In genomic region chr6:94165951-94166350, GRCm38 (mm10) we compare ENCODE assay signal across 11 mouse cellular contexts.
A peak's percentile ranks its signal among the peaks of the same experiment; 100 is the strongest.
DNase-seq lines count a peak whose midpoint lies in the region; ATAC-seq and TF ChIP-seq lines count a peak whose summit lies in the region.
"Had no signal": no experiment of that assay in that cellular context is flagged by ENCODE, and none has a peak within 500 bp of the region (broad histone marks: within the 10 kb centered on the region; RNA-seq: fewer than 3 reads in every experiment).

No protein-coding gene starts in this region.

- WGBS in kidney, embryonic 15.5 days: 94% methylated on average over 1 of the region's 1 CpGs

- CTCF ChIA-PET in Patski (lab: Charles Lee): interaction anchor here (0.9 to 1.2 kb wide), 2 partner anchors 11 to 61 kb away, joined by 3 read pairs; no protein-coding TSS in a partner anchor

- peaks cover 44% of the 10 kb centered on the region for H3K4me1 ChIP-seq in kidney, embryonic 15.5 days

- DNase-seq in kidney, postnatal 14 days: no peak
- no peak for DNase-seq in Patski (ENCODE audit: low read depth, low spot score)
- peak; percentile 74 to 85 for DNase-seq in adrenal gland, postnatal 36 days
- DNase-seq in frontal cortex, postnatal 14 days (ENCODE audit: low spot score in 2 of 2): no peak
- DNase-seq in retina, postnatal 1 day: no peak
- DNase-seq: cerebellum, postnatal 36 days; left cerebral cortex, postnatal 4 days; lung, embryonic 14.5 days had no signal

- 0 out of 2 replicates have a peak overlapping the region, but pooled peaks have one; percentile 4 for H3K27ac ChIP-seq in kidney, embryonic 15.5 days
- H3K27ac ChIP-seq: hindbrain, embryonic 15.5 days had no signal

- no peaks in the 10 kb centered on the region for H3K36me3 ChIP-seq in kidney, embryonic 15.5 days
- no peaks in the 10 kb centered on the region for H3K36me3 ChIP-seq in myocyte (ENCODE audit: control insufficient read depth, insufficient read depth)
- H3K36me3 ChIP-seq: hindbrain, embryonic 15.5 days had no signal

- no peak overlapping the region for H3K9ac ChIP-seq in kidney, embryonic 15.5 days
- H3K9ac ChIP-seq: hindbrain, embryonic 15.5 days; lung, embryonic 14.5 days had no signal

- no peak overlapping the region for H3K4me2 ChIP-seq in kidney, embryonic 15.5 days
- H3K4me2 ChIP-seq in myocyte (ENCODE audit: low read depth): no peak overlapping the region
- H3K4me2 ChIP-seq: hindbrain, embryonic 15.5 days; lung, embryonic 14.5 days had no signal

- TF ChIP-seq CTCF in Patski (IDR thresholded peaks at IDR 0.05): no peak

- no peak overlapping the region for H3K4me3 ChIP-seq in kidney, embryonic 15.5 days (replicated peaks)
- no peak overlapping the region for H3K4me3 ChIP-seq in myocyte
- H3K4me3 ChIP-seq: hindbrain, embryonic 15.5 days had no signal

- no peaks in the 10 kb centered on the region for H3K27me3 ChIP-seq in kidney, embryonic 15.5 days
- H3K27me3 ChIP-seq in Patski: no peaks in the 10 kb centered on the region
- no peaks in the 10 kb centered on the region for H3K27me3 ChIP-seq in myocyte (ENCODE audit: control insufficient read depth, insufficient read depth, insufficient read length)
- H3K27me3 ChIP-seq: hindbrain, embryonic 15.5 days had no signal

- POLR2A ChIA-PET in Patski (lab: Charles Lee): interaction anchor here (0.6 kb wide), 1 partner anchor 27 kb away, joined by 3 read pairs; no protein-coding TSS in a partner anchor

- ATAC-seq in kidney, embryonic 15.5 days (replicated peaks; ENCODE audit: low FRiP score): no peak
- ATAC-seq in Patski: peak; percentile 21

- no peaks in the 10 kb centered on the region for H3K9me3 ChIP-seq in kidney, embryonic 15.5 days (replicated peaks)
- H3K9me3 ChIP-seq: hindbrain, embryonic 15.5 days had no signal

- no peak overlapping the region for H3ac ChIP-seq in myocyte (ENCODE audit: control insufficient read depth, insufficient read length)

- in situ Hi-C loops in Patski (cut with MboI; ENCODE audit: low pct_unique_long_range_greater_than_20kb): no loop called here

- TF ChIP-seq POLR2A in myocyte (IDR thresholded peaks at IDR 0.05; ENCODE audit: insufficient read length, low read depth): no peak

- H3K79me2 ChIP-seq in myocyte (ENCODE audit: control insufficient read depth, insufficient read depth): no peaks in the 10 kb centered on the region

TF ChIP-seq in myocyte, 11 proteins besides CTCF, POLR2A, EP300 and RAD21:
- peak; percentile 26 for TF ChIP-seq USF1 (IDR thresholded peaks at IDR 0.05; ENCODE audit: low read depth)
- TF ChIP-seq TCF3 (IDR thresholded peaks at IDR 0.05; ENCODE audit: insufficient read length, low read depth): no peak
- no peak for TF ChIP-seq REST (IDR thresholded peaks at IDR 0.05; ENCODE audit: insufficient read depth, insufficient read length)

Comparison
In these comparisons a context has a peak if more than half of its experiments do, and no peak if none do; other contexts are left out.
1. DNase-seq: peak in adrenal gland, postnatal 36 days (2 of 2); none in kidney, postnatal 14 days (single experiment), Patski (single experiment), frontal cortex, postnatal 14 days (0 of 2) and retina, postnatal 1 day (single experiment).